Comparison of ENCODE assay signal across 8 mouse cellular contexts in the genomic region with DNA sequence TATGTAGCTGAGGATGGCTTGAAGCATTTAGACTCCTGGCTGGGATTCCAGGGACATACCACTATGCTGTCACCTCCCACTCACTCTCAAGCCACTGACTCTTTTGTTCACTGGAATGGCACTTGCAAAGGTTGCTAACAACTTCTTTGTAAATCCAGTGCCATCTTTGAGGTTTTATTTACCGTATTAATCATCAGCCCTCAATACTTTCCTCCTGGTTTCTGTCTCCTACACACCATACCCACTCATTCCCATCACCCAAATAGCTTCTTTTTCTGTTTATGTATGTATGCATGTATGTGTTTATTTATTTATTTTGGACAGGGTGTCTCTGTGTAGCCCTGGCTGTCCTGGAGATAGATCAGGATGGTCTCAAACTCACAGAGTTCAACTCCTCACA. TPM values are rescaled to one million over a fixed set of nuclear protein-coding genes. Genes with fewer than 3 reads are reported as not detected.
DNase-seq lines count a peak whose midpoint lies in the region; ATAC-seq and TF ChIP-seq lines count a peak whose summit lies in the region.
"Had no signal": no experiment of that assay in that cellular context is flagged by ENCODE, and none has a peak within 500 bp of the region (broad histone marks: within the 10 kb centered on the region; RNA-seq: fewer than 3 reads in every experiment).

No protein-coding gene starts in this region.

- H3K27ac ChIP-seq in lung, postnatal 0 days (ENCODE audit: low read length) = no peak overlapping the region
- no peak overlapping the region for H3K27ac ChIP-seq in hindbrain, embryonic 11.5 days (ENCODE audit: low read depth, low read length)
- no peak overlapping the region; the same call in 1 of the 2 replicates for H3K27ac ChIP-seq in limb, embryonic 15.5 days
- no peak overlapping the region for H3K27ac ChIP-seq in stomach, embryonic 15.5 days

- H3K9ac ChIP-seq in lung, postnatal 0 days (replicated peaks; ENCODE audit: low read depth) = no peak overlapping the region
- no peak overlapping the region for H3K9ac ChIP-seq in hindbrain, embryonic 11.5 days (ENCODE audit: low read depth, low read length)
- H3K9ac ChIP-seq in limb, embryonic 15.5 days = no peak overlapping the region
- H3K9ac ChIP-seq in stomach, embryonic 15.5 days = no peak overlapping the region

- no peaks in the 10 kb centered on the region for H3K36me3 ChIP-seq in lung, postnatal 0 days (ENCODE audit: insufficient read depth, low read length)
- no peaks in the 10 kb centered on the region for H3K36me3 ChIP-seq in hindbrain, embryonic 11.5 days (ENCODE audit: control insufficient read depth, insufficient read depth, low read length)
- H3K36me3 ChIP-seq in limb, embryonic 15.5 days = no peaks in the 10 kb centered on the region
- H3K36me3 ChIP-seq in stomach, embryonic 15.5 days = no peaks in the 10 kb centered on the region

- no peak for ATAC-seq in lung, postnatal 0 days
- no peak for ATAC-seq in hindbrain, embryonic 11.5 days (ENCODE audit: low FRiP score)
- no peak for ATAC-seq in limb, embryonic 15.5 days (ENCODE audit: insufficient number of reproducible peaks, low FRiP score, low TSS enrichment, low read depth)
- ATAC-seq in stomach, embryonic 15.5 days (ENCODE audit: insufficient read depth, low FRiP score, low read depth) = no peak

- H3K9me3 ChIP-seq in lung, postnatal 0 days (ENCODE audit: low read length) = no peaks in the 10 kb centered on the region
- no peaks in the 10 kb centered on the region for H3K9me3 ChIP-seq in hindbrain, embryonic 11.5 days (ENCODE audit: control insufficient read depth, low read length)
- no peaks in the 10 kb centered on the region for H3K9me3 ChIP-seq in limb, embryonic 15.5 days
- H3K9me3 ChIP-seq in stomach, embryonic 15.5 days = no peaks in the 10 kb centered on the region

- peaks cover 7% of the 10 kb centered on the region; the same call in 1 of the 2 replicates for H3K4me1 ChIP-seq in lung, postnatal 0 days (ENCODE audit: insufficient read depth, low read depth, low read length)
- H3K4me1 ChIP-seq in hindbrain, embryonic 11.5 days (replicated peaks; ENCODE audit: control insufficient read depth, insufficient read depth, low read length) = no peaks in the 10 kb centered on the region
- peaks cover 35% of the 10 kb centered on the region for H3K4me1 ChIP-seq in limb, embryonic 15.5 days
- peaks cover 22% of the 10 kb centered on the region for H3K4me1 ChIP-seq in stomach, embryonic 15.5 days

- no peak for DNase-seq in lung, postnatal 0 days (ENCODE audit: low spot score)
- DNase-seq in lung, postnatal 10 days = no peak
- no peak for DNase-seq in hindbrain, embryonic 11.5 days (ENCODE audit: low spot score)
- DNase-seq in layer of hippocampus, adult 18-20 months (ENCODE audit: low spot score in 2 of 2) = no peak
- no peak for DNase-seq in right cerebral cortex, adult 18-20 months

- no peak overlapping the region for H3K4me3 ChIP-seq in lung, postnatal 0 days (ENCODE audit: low read depth, low read length)
- H3K4me3 ChIP-seq in hindbrain, embryonic 11.5 days (ENCODE audit: low read depth, low read length) = peak overlapping the region; percentile 54; the same call in 1 of the 2 replicates
- H3K4me3 ChIP-seq in limb, embryonic 15.5 days = peak overlapping the region; percentile 64
- peak overlapping the region; percentile 77; the same call in 1 of the 2 replicates for H3K4me3 ChIP-seq in stomach, embryonic 15.5 days (replicated peaks)

- no peak for TF ChIP-seq CTCF in lung, postnatal 0 days (IDR thresholded peaks at IDR 0.05)

- TF ChIP-seq EP300 in lung, postnatal 0 days (IDR thresholded peaks at IDR 0.05) = no peak

- no peaks in the 10 kb centered on the region for H3K27me3 ChIP-seq in lung, postnatal 0 days (replicated peaks; ENCODE audit: insufficient read depth, low read length)
- no peaks in the 10 kb centered on the region for H3K27me3 ChIP-seq in hindbrain, embryonic 11.5 days (ENCODE audit: control insufficient read depth, insufficient read depth, low read length)
- no peaks in the 10 kb centered on the region for H3K27me3 ChIP-seq in limb, embryonic 15.5 days
- no peaks in the 10 kb centered on the region for H3K27me3 ChIP-seq in stomach, embryonic 15.5 days (replicated peaks)
- H3K27me3 ChIP-seq: Patski had no signal

- peak overlapping the region; percentile 85; the same call in 1 of the 2 replicates for H3K4me2 ChIP-seq in lung, postnatal 0 days (replicated peaks; ENCODE audit: low read depth, low read length)
- H3K4me2 ChIP-seq in hindbrain, embryonic 11.5 days (replicated peaks; ENCODE audit: low read depth, low read length) = peak overlapping the region; percentile 51
- peak overlapping the region; percentile 65 for H3K4me2 ChIP-seq in limb, embryonic 15.5 days
- H3K4me2 ChIP-seq in stomach, embryonic 15.5 days = peak overlapping the region; percentile 75

- 77% methylated on average over 1 of the region's 1 CpGs for WGBS in lung, postnatal 0 days
- 87% methylated on average over 1 of the region's 1 CpGs for WGBS in hindbrain, embryonic 11.5 days
- WGBS in limb, embryonic 15.5 days = 82% methylated on average over 1 of the region's 1 CpGs
- 86% methylated on average over 1 of the region's 1 CpGs for WGBS in stomach, embryonic 15.5 days

RNA-seq across cellular contexts. Expression of gene Tmem53, which starts 0.8 kb away (rescaled TPM):
- 23.5 and 27.6 TPM in 2 replicates for polyA plus RNA-seq in lung, postnatal 0 days (2015; fragmentation: Nextera tagmentation; extraction: Ambion mirVana)
- 11.4 and 13.1 TPM in 2 replicates for polyA plus RNA-seq in hindbrain, embryonic 11.5 days (2014; fragmentation: Nextera tagmentation; extraction: Ambion mirVana)
- polyA plus RNA-seq in limb, embryonic 15.5 days (2015; fragmentation: Nextera tagmentation; extraction: Ambion mirVana) = 10.0 and 12.4 TPM in 2 replicates
- 13.2 and 13.5 TPM in 2 replicates for polyA plus RNA-seq in stomach, embryonic 15.5 days (2015; fragmentation: Nextera tagmentation; extraction: Ambion mirVana)
- 1 to 10 TPM; 5.1 to 6.0 TPM for total RNA-seq in layer of hippocampus, adult 18-20 months (2021)

RNA-seq across cellular contexts. Expression of gene Armh1, which starts 0.9 kb away (rescaled TPM):
- polyA plus RNA-seq in lung, postnatal 0 days (2015; fragmentation: Nextera tagmentation; extraction: Ambion mirVana) = 3.8 and 5.0 TPM in 2 replicates
- 0.53 TPM in 1 of 2 replicates, not detected in the other for polyA plus RNA-seq in hindbrain, embryonic 11.5 days (2014; fragmentation: Nextera tagmentation; extraction: Ambion mirVana)
- polyA plus RNA-seq in limb, embryonic 15.5 days (2015; fragmentation: Nextera tagmentation; extraction: Ambion mirVana) = 0.51 and 1.1 TPM in 2 replicates
- polyA plus RNA-seq in stomach, embryonic 15.5 days (2015; fragmentation: Nextera tagmentation; extraction: Ambion mirVana) = 0.32 and 0.46 TPM in 2 replicates
- total RNA-seq in layer of hippocampus, adult 18-20 months (2021) = under 1 TPM; 0.57 to 0.86 TPM
